Comparison of ENCODE assay signal across 13 mouse cellular contexts in genomic region chr16:43698735-43699649, GRCm38 (mm10). TPM values are rescaled to one million over a fixed set of nuclear protein-coding genes. Genes with fewer than 3 reads are reported as not detected.
A peak's percentile ranks its signal among the peaks of the same experiment; 100 is the strongest.
DNase-seq lines count a peak whose midpoint lies in the region; ATAC-seq lines count a peak whose summit lies in the region.
"Had no signal": no experiment of that assay in that cellular context is flagged by ENCODE, and none has a peak within 500 bp of the region (broad histone marks: within the 10 kb centered on the region; RNA-seq: fewer than 3 reads in every experiment).

No protein-coding gene starts in this region.

- H3K4me2 ChIP-seq in lung, embryonic 16.5 days (ENCODE audit: low read depth, low read length) = no peak overlapping the region
- H3K4me2 ChIP-seq: embryonic facial prominence, embryonic 13.5 days had no signal

- H3K36me3 ChIP-seq in lung, embryonic 16.5 days (ENCODE audit: control insufficient read depth, insufficient read depth, low read length) = no peaks in the 10 kb centered on the region
- no peaks in the 10 kb centered on the region for H3K36me3 ChIP-seq in splenic B cell, adult 2 months (ENCODE audit: control insufficient read depth, insufficient read depth, low read length, poor library complexity, severe bottlenecking)
- H3K36me3 ChIP-seq: embryonic facial prominence, embryonic 13.5 days; G1E had no signal

- 71% methylated on average over 14 of the region's 14 CpGs for WGBS in lung, embryonic 16.5 days

- H3K4me3 ChIP-seq in lung, embryonic 16.5 days (ENCODE audit: low read length) = no peak overlapping the region
- H3K4me3 ChIP-seq: embryonic facial prominence, embryonic 13.5 days; left cerebral cortex, adult 2 months had no signal

- H3K27ac ChIP-seq in lung, embryonic 16.5 days (ENCODE audit: low read length) = no peak overlapping the region
- H3K27ac ChIP-seq: embryonic facial prominence, embryonic 13.5 days; left cerebral cortex, adult 2 months had no signal

- H3K27me3 ChIP-seq in lung, embryonic 16.5 days (ENCODE audit: control insufficient read depth, insufficient read depth, low read depth, low read length) = no peaks in the 10 kb centered on the region
- no peaks in the 10 kb centered on the region for H3K27me3 ChIP-seq in splenic B cell, adult 2 months (ENCODE audit: control insufficient read depth, insufficient read depth, low read length, poor library complexity, severe bottlenecking)
- H3K27me3 ChIP-seq: embryonic facial prominence, embryonic 13.5 days had no signal

- H3K4me1 ChIP-seq in lung, embryonic 16.5 days (replicated peaks; ENCODE audit: control insufficient read depth, insufficient read depth, low read length) = no peaks in the 10 kb centered on the region
- H3K4me1 ChIP-seq: embryonic facial prominence, embryonic 13.5 days had no signal

- H3K9me3 ChIP-seq in lung, embryonic 16.5 days (ENCODE audit: control insufficient read depth, low read length) = no peaks in the 10 kb centered on the region
- H3K9me3 ChIP-seq: embryonic facial prominence, embryonic 13.5 days; G1E had no signal

- peak; percentile 38; the same call in 1 of the 2 replicates for ATAC-seq in lung, embryonic 16.5 days (ENCODE audit: low read depth)
- ATAC-seq: midbrain, embryonic 16.5 days had no signal

- no peak overlapping the region for H3K9ac ChIP-seq in lung, embryonic 16.5 days (ENCODE audit: low read length)
- H3K9ac ChIP-seq: embryonic facial prominence, embryonic 13.5 days had no signal

- DNase-seq in frontal cortex, adult 2 months (ENCODE audit: extremely low spot score in 1 of 2, low spot score in 1 of 2) = peak; percentile 26 to 60
- DNase-seq in frontal cortex, postnatal 25 days (ENCODE audit: low spot score in 2 of 2) = no peak
- peak; percentile 79 for DNase-seq in T-cell, adult 2 months (ENCODE audit: low spot score)
- DNase-seq in splenic B cell, adult 2 months (ENCODE audit: low read depth, low spot score) = peak; percentile 89
- no peak for DNase-seq in urinary bladder, postnatal 4 days (ENCODE audit: low spot score in 2 of 2)
- no peak for DNase-seq in cerebellum, adult 8-10 months
- no peak for DNase-seq in layer of hippocampus, adult 11-12 months (ENCODE audit: low spot score)

RNA-seq across cellular contexts. Expression of gene Tigit, which starts 35.0 kb away (rescaled TPM):
- 0.19 TPM in 1 of 2 replicates, not detected in the other for polyA plus RNA-seq in frontal cortex, adult 2 months (2012; rRNA removed)
- not detected in 2 replicates for polyA plus RNA-seq in lung, embryonic 16.5 days (2015; fragmentation: Nextera tagmentation; extraction: Ambion mirVana)
- polyA plus RNA-seq: embryonic facial prominence, embryonic 13.5 days; G1E; heart, postnatal 0 days; midbrain, embryonic 16.5 days had no signal

RNA-seq across cellular contexts. Expression of gene Drd3, which starts 54.8 kb away (rescaled TPM):
- polyA plus RNA-seq in frontal cortex, adult 2 months (2012; rRNA removed) = 0.19 and 0.20 TPM in 2 replicates
- polyA plus RNA-seq in lung, embryonic 16.5 days (2015; fragmentation: Nextera tagmentation; extraction: Ambion mirVana) = 0.14 TPM in 1 of 2 replicates, not detected in the other
- polyA plus RNA-seq: embryonic facial prominence, embryonic 13.5 days; G1E; heart, postnatal 0 days; midbrain, embryonic 16.5 days had no signal

Comparison
In these comparisons a context has a peak if more than half of its experiments do, and no peak if none do; other contexts are left out.
1. DNase-seq: peak in frontal cortex, adult 2 months (2 of 2), T-cell, adult 2 months (single experiment) and splenic B cell, adult 2 months (single experiment); none in frontal cortex, postnatal 25 days (0 of 2), urinary bladder, postnatal 4 days (0 of 2), cerebellum, adult 8-10 months (single experiment) and layer of hippocampus, adult 11-12 months (single experiment).